Mouse (Mus musculus) ES-Bruce4 (cell line): ENCODE results near the gene Mutyh. TPM values are rescaled to one million over a fixed set of nuclear protein-coding genes. Genes with fewer than 3 reads are reported as not detected.
A peak's percentile ranks its signal among the peaks of the same experiment; 100 is the strongest.

Experiments used
- H3K27ac ChIP-seq: 2 replicates; pipeline ENCODE4 v1.5.1; 2012; ENCODE audit warnings: low read length, inconsistent platforms; ENCODE audit not compliant: insufficient read depth
- H3K27me3 ChIP-seq: 2 replicates; pipeline ENCODE4 v1.6.1; 2012; ENCODE audit warnings: mild to moderate bottlenecking, low read length, inconsistent platforms; ENCODE audit not compliant: control insufficient read depth, poor library complexity, insufficient read depth, severe bottlenecking
- H3K36me3 ChIP-seq: 2 replicates; pipeline ENCODE4 v1.6.1; 2012; ENCODE audit warnings: inconsistent platforms, mild to moderate bottlenecking, low read length, moderate library complexity; ENCODE audit not compliant: control insufficient read depth, poor library complexity, insufficient read depth, severe bottlenecking
- H3K4me1 ChIP-seq: one replicate; pipeline ENCODE4 v1.8.1; 2011; ENCODE audit warnings: low read length; ENCODE audit not compliant: control insufficient read depth, insufficient read depth
- H3K4me3 ChIP-seq: 2 replicates; pipeline ENCODE4 v1.5.1; 2011; ENCODE audit warnings: low read depth, mild to moderate bottlenecking, low read length
- H3K9ac ChIP-seq: 2 replicates; pipeline ENCODE4 v1.6.1; 2012; ENCODE audit warnings: low read depth, mild to moderate bottlenecking, inconsistent platforms; ENCODE audit not compliant: poor library complexity, severe bottlenecking
- H3K9me3 ChIP-seq: replicated peaks from 2 replicates; pipeline ENCODE4 v1.6.1; 2012; ENCODE audit warnings: mild to moderate bottlenecking, low read length, inconsistent platforms; ENCODE audit not compliant: control insufficient read depth, poor library complexity, insufficient read depth, severe bottlenecking
- CTCF ChIP-seq: IDR thresholded peaks from one replicate; pipeline ENCODE4 v1.8.1; 2011; ENCODE audit warnings: low read depth, low read length
- EP300 ChIP-seq: IDR thresholded peaks from 2 replicates; pipeline ENCODE4 v1.6.1; 2011; ENCODE audit warnings: low read depth, low read length; ENCODE audit not compliant: insufficient read depth
- POLR2A ChIP-seq: IDR thresholded peaks from one replicate; pipeline ENCODE4 v1.8.1; 2011; ENCODE audit warnings: low read length; ENCODE audit not compliant: insufficient read depth
- polyA plus RNA-seq: library from polyadenylated mRNA; stranded (reverse); fragments of >200 nt; gene quantifications from 2 replicates; pipeline ENCODE4 v1.2.4, GENCODE M21; 2011; ENCODE audit warnings: low read depth; ENCODE audit not compliant: missing spikeins, insufficient read depth, insufficient read length

Gene Mutyh
- polyA plus RNA-seq, 1 experiment: 30.0 TPM

DNA sequence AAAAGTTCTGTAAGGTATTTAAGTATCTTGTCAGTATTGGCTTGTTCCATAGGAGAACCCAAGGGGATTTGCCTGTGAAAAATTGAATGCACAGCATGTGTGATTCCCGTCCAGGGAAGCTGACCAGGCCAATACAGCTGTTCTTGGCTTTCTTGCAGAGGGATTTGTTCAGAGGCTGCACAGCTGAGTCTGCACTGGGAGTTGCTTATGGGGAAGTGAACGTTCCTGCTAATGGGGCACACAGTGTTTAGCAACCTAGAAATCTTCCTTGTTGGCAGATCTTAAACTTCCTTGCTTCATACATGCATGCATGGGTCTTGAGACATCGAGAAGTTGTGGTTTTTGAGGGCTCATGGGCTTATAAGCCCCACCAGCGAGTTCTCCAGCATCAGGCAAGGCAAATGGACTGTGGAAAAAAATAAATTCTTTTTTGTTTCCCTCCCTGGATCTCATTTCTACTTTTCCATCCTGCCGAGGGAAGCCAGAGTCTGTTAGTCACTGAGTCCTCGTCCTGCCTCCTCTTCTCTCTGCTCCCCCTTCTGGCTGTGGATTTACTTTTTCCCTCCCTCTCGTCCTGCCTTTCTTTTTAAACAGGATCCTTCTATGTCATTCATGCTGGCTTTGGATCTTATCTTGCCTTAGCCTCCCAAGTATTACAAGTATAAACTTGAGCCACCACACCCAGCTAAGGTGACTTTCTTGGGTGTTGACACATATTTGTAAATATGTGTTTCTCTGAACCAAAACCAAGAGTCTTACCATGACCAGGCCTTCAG, 19.4 kb upstream of the Mutyh start:
- H3K9me3 ChIP-seq: no peaks in the 10 kb centered on the region
- no peak overlapping the region for H3K9ac ChIP-seq
- no peaks in the 10 kb centered on the region for H3K4me1 ChIP-seq
- H3K36me3 ChIP-seq: peaks cover 2% of the 10 kb centered on the region; the same call in 1 of the 2 replicates
- no peak overlapping the region for H3K4me3 ChIP-seq
- TF ChIP-seq EP300: no peak
- peak; percentile 17 for TF ChIP-seq CTCF
- no peak for TF ChIP-seq POLR2A
- no peak overlapping the region for H3K27ac ChIP-seq
- H3K27me3 ChIP-seq: no peaks in the 10 kb centered on the region

DNA sequence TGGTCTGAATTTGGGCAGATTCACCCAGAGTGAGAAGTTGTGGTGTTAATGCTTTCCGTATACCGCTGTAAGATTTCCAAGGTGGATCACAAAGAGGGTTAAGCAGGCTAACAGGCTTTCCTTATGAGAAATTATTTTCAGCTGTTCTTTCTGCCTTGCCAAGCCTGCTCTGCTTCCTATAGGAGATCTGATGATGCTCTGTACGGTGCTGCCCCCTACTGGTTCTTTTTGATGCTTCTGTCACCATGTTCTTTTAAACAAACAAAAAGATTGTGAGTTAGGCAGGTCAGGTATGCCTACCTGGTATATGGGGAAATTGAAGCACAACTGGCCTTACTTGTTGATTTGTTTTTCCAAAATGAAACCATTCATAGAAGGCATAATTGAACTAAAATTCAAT, 18.6 kb upstream of the Mutyh start:
- H3K27ac ChIP-seq: no peak overlapping the region
- peaks cover 4% of the 10 kb centered on the region for H3K36me3 ChIP-seq
- H3K27me3 ChIP-seq: no peaks in the 10 kb centered on the region
- H3K4me1 ChIP-seq: no peaks in the 10 kb centered on the region
- TF ChIP-seq EP300: no peak
- peak; percentile 7 for TF ChIP-seq CTCF
- H3K9me3 ChIP-seq: no peaks in the 10 kb centered on the region
- H3K9ac ChIP-seq: no peak overlapping the region
- no peak overlapping the region for H3K4me3 ChIP-seq

DNA sequence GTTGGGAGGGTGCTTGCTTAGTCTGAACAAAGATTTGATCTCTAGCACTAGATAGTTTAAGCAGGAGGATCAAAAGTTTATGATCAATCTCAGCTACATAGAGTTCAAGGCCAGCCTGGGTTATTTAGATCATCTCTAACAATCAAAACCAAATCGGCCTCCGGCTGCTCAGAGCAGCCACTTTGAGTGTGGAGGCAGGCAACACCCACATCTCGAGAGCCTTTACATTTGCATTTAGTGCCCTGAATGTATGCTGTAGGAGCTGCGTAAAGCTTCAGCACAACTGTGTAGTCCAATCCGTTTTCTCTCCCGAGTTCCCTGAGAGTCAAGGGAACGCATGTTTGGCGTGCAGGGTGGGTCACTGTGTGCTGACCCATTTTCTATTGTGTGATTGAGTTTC, 15.1 kb upstream of the Mutyh start:
- H3K4me1 ChIP-seq: no peaks in the 10 kb centered on the region

DNA sequence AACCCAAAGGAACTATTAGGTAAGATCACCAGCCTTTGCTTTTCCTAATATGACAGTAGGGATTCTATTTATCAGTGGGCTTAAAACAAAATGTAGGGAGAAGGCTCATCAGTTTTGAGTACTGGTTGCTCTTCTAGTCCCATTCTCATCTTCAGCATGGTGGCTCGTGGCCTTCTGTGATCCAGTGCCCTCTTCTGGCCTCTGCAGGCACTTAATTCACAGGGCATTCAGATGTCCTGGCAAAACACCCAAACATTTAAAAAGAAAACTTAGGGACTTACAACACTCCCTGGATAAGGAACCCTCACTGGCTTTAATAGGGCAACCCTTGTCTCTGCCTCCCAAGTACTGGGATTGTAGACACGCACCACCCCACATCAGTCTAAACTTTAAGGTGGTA, 13.2 kb upstream of the Mutyh start:
- TF ChIP-seq CTCF (peak; percentile 24), EP300 (no peak)
- H3K27ac ChIP-seq: no peak overlapping the region
- no peaks in the 10 kb centered on the region for H3K27me3 ChIP-seq
- no peak overlapping the region for H3K9ac ChIP-seq
- H3K9me3 ChIP-seq: no peaks in the 10 kb centered on the region
- no peak overlapping the region for H3K4me3 ChIP-seq
- no peaks in the 10 kb centered on the region for H3K4me1 ChIP-seq
- peaks cover 4% of the 10 kb centered on the region for H3K36me3 ChIP-seq

More for the DNA sequence above, 15.1 kb upstream of the Mutyh start:
- TF ChIP-seq CTCF (no peak), POLR2A (no peak), EP300 (no peak)
- H3K27me3 ChIP-seq: no peaks in the 10 kb centered on the region
- no peak overlapping the region for H3K27ac ChIP-seq
- peaks cover 4% of the 10 kb centered on the region for H3K36me3 ChIP-seq
- no peak overlapping the region for H3K9ac ChIP-seq
- H3K4me3 ChIP-seq: no peak overlapping the region
- H3K9me3 ChIP-seq: no peaks in the 10 kb centered on the region

DNA sequence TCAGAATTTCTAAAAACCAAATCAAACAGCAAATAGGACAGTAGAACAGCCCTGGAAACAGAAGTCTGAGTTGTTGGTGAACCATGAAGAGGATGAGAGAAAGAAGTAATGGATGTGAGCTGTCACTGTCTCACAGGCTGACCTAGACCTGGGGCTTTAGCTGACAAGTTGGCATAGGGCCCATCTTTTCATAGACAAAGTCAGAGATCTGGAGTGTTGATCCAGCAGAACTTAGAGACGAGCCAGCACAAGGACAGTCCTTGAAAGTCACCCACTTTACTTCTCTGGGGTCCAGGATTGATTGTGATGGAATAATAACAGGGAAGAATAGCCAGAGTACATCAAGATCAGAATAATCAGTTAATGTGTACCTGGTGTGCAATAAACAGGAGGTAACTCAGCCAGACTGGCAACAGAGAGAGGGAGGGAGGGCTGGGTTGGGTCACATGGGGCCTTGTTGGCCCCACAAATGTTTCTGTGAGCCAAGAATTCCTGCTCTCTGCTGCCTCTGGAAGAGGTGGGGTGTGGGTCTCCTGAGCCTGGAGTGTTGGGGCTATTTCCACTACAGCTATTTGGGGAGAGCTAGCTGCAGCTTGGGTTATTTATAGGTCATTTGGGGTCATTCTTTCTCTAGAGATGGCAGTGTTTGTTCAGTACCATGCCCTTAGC, 10.9 kb upstream of the Mutyh start:
- H3K27ac ChIP-seq: no peak overlapping the region
- H3K9me3 ChIP-seq: no peaks in the 10 kb centered on the region
- H3K27me3 ChIP-seq: no peaks in the 10 kb centered on the region
- H3K36me3 ChIP-seq: peaks cover 4% of the 10 kb centered on the region
- no peak overlapping the region for H3K4me3 ChIP-seq
- no peak overlapping the region for H3K9ac ChIP-seq
- TF ChIP-seq POLR2A: no peak
- TF ChIP-seq EP300: no peak
- no peak for TF ChIP-seq CTCF
- no peaks in the 10 kb centered on the region for H3K4me1 ChIP-seq

DNA sequence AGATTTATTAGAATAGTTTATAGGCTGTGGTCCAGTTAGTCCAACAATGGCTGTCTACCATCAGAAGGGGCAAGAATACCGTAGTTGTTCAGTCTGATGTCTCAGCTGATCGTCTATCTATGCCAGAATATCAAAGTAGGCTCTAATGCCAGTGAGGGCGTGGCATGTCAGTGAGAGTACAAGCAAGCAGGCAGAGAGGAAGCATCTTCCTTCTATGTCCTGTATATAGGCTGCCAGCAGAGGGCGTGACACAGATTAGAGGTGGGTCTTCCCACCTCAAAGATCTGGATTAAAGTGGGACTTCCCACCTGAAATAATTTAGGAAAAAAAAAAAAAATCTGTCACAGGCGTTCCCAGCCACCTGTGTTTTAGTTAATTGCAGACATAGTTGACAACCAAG, 7.6 kb upstream of the Mutyh start:
- no peak overlapping the region for H3K27ac ChIP-seq
- peaks cover 25% of the 10 kb centered on the region for H3K36me3 ChIP-seq
- no peak for TF ChIP-seq EP300
- no peak for TF ChIP-seq CTCF
- no peak for TF ChIP-seq POLR2A
- H3K9ac ChIP-seq: no peak overlapping the region
- no peaks in the 10 kb centered on the region for H3K9me3 ChIP-seq
- no peaks in the 10 kb centered on the region for H3K4me1 ChIP-seq
- H3K27me3 ChIP-seq: no peaks in the 10 kb centered on the region
- H3K4me3 ChIP-seq: no peak overlapping the region
